Comparison of ENCODE assay signal across 17 mouse cellular contexts in the genomic region with DNA sequence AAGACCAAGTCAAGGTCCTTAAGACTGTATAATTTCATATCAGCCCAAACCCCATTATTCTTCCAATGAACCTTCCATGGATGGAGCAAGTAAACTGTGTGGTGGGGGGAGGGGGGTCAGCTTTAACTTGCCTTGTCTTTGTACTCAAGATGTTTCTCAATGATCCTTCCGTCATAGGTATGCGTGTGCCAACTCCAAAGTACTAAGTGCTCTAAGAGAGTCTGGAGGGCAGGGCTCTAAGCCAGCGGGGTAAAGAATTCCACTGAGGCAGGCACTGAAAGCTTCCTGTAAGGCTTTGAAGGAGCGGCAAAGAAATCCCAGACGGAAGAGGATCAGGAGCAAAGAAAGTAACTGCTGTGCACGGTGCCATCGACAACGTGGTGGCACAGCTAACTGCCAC. TPM values are rescaled to one million over a fixed set of nuclear protein-coding genes. Genes with fewer than 3 reads are reported as not detected.
A peak's percentile ranks its signal among the peaks of the same experiment; 100 is the strongest.
DNase-seq lines count a peak whose midpoint lies in the region; ATAC-seq lines count a peak whose summit lies in the region.
"Had no signal": no experiment of that assay in that cellular context is flagged by ENCODE, and none has a peak within 500 bp of the region (broad histone marks: within the 10 kb centered on the region; RNA-seq: fewer than 3 reads in every experiment).

No protein-coding gene starts in this region.

- peak; percentile 26 to 31 for DNase-seq in cerebellum, postnatal 25 days
- DNase-seq in cerebellum, adult 8-10 months = no peak
- DNase-seq in neural tube, embryonic 10.5 days (ENCODE audit: extremely low spot score, low spot score) = no peak
- peak; percentile 65 for DNase-seq in lung, postnatal 36 days
- no peak for DNase-seq in ovary, postnatal 14 days (ENCODE audit: low spot score)
- no peak for DNase-seq in yolk sac, embryonic 10.5 days (ENCODE audit: low spot score)
- DNase-seq: adrenal gland, postnatal 36 days; cerebellum, adult 11-12 months; gastrocnemius, postnatal 25 days; retina, postnatal 1 day had no signal

- H3K4me1 ChIP-seq in neural tube, embryonic 12.5 days = 0 out of 2 replicates have a peak, but pooled peaks cover 3% of the 10 kb centered on the region

- no peak overlapping the region for H3K27ac ChIP-seq in neural tube, embryonic 12.5 days
- H3K27ac ChIP-seq: heart, embryonic 13.5 days; kidney, postnatal 0 days had no signal

- peak overlapping the region; percentile 87 for H3K4me2 ChIP-seq in neural tube, embryonic 12.5 days (replicated peaks)
- H3K4me2 ChIP-seq: heart, embryonic 13.5 days had no signal

- WGBS in neural tube, embryonic 12.5 days = 86% methylated on average over 8 of the region's 8 CpGs

- no peak for ATAC-seq in neural tube, embryonic 12.5 days (ENCODE audit: low FRiP score, low read depth)
- ATAC-seq in CD4-positive, CD25-positive, alpha-beta regulatory T cell, adult 4 months = no peak
- ATAC-seq: inflammation-experienced regulatory T-cells, adult 6 months had no signal

- H3K9ac ChIP-seq in neural tube, embryonic 12.5 days = no peak overlapping the region
- H3K9ac ChIP-seq: heart, embryonic 13.5 days had no signal

- H3K36me3 ChIP-seq in neural tube, embryonic 12.5 days = no peaks in the 10 kb centered on the region
- H3K36me3 ChIP-seq: heart, embryonic 13.5 days had no signal

- no peak overlapping the region for H3K4me3 ChIP-seq in neural tube, embryonic 12.5 days
- H3K4me3 ChIP-seq: heart, embryonic 13.5 days had no signal

- H3K27me3 ChIP-seq in neural tube, embryonic 12.5 days (replicated peaks) = peaks cover 3% of the 10 kb centered on the region; the same call in 1 of the 2 replicates

- H3K9me3 ChIP-seq in neural tube, embryonic 12.5 days = no peaks in the 10 kb centered on the region
- H3K9me3 ChIP-seq: heart, embryonic 13.5 days had no signal

RNA-seq across cellular contexts. Expression of a gene that starts 2.7 kb away (rescaled TPM):
- polyA plus RNA-seq in neural tube, embryonic 12.5 days (2016; fragmentation: Nextera tagmentation; extraction: Ambion mirVana) = 4.2 TPM in 2 replicates
- under 1 TPM; 0.08 TPM for polyA plus RNA-seq in CD4-positive, CD25-positive, alpha-beta regulatory T cell, adult 4 months (2017; shearing (Covaris generic))

RNA-seq across cellular contexts. Expression of a gene that starts 45.6 kb away (rescaled TPM):
- polyA plus RNA-seq in neural tube, embryonic 12.5 days (2016; fragmentation: Nextera tagmentation; extraction: Ambion mirVana) = 0.09 and 0.19 TPM in 2 replicates
- polyA plus RNA-seq in CD4-positive, CD25-positive, alpha-beta regulatory T cell, adult 4 months (2017; shearing (Covaris generic)) = not detected
- polyA plus RNA-seq: heart, embryonic 13.5 days; inflammation-experienced regulatory T-cells, adult 6 months; kidney, postnatal 0 days; limb, embryonic 14.5 days; spleen, adult 2 months had no signal

Comparison
In these comparisons a context has a peak if more than half of its experiments do, and no peak if none do; other contexts are left out.
1. DNase-seq: peak in cerebellum, postnatal 25 days (2 of 2) and lung, postnatal 36 days (single experiment); none in cerebellum, adult 8-10 months (single experiment), neural tube, embryonic 10.5 days (single experiment), ovary, postnatal 14 days (single experiment) and yolk sac, embryonic 10.5 days (single experiment).